Mouse (Mus musculus) ovary, postnatal 36 days (tissue): ENCODE measurements at regions not wholly inside any gene's neighbourhood (a gene's known extent, or its start where the extent isn't known, plus 50 kb on each side); places are given as distances from the start of the nearest gene placed in this dataset.
A peak's percentile ranks its signal among the peaks of the same experiment; 100 is the strongest.
"Not testable (repeated sequence)": the region's sequence is repeated elsewhere in the genome, so short reads cannot be mapped to it uniquely, and the experiment has no call there.

Source experiments
- DNase-seq: peaks from one replicate; pipeline ENCODE4 v3.0.0; 2022; ENCODE audit warnings: low spot score, mixed read lengths

GRCm38 (mm10) chr1:189584831-189585230, 103.1 kb downstream of the Cenpf start:
- DNase-seq, result peak; percentile 20

- no peak for DNase-seq
These were observed 106.5 kb downstream of the Cenpf start for GRCm38 (mm10) chr1:189581427-189581826.

- peak; percentile 49 for DNase-seq
These were observed 108.5 kb downstream of the Cenpf start for GRCm38 (mm10) chr1:189579358-189579757.

GRCm38 (mm10) chr1:189576311-189577002, 111.4 kb downstream of the Cenpf start:
- DNase-seq, result no peak

GRCm38 (mm10) chr1:189575525-189576240, 112.2 kb downstream of the Cenpf start:
- no peak for DNase-seq

GRCm38 (mm10) chr1:189566491-189566890, 121.4 kb downstream of the Cenpf start:
- no peak for DNase-seq

- no peak for DNase-seq
These were observed 126.1 kb downstream of the Cenpf start for GRCm38 (mm10) chr1:189561831-189562230.

GRCm38 (mm10) chr1:189560576-189560975, 127.3 kb downstream of the Cenpf start:
- no peak for DNase-seq

GRCm38 (mm10) chr1:189550851-189551250, 137.0 kb downstream of the Cenpf start:
- DNase-seq, result no peak

- no peak for DNase-seq
These were observed 130.8 kb upstream of the Kcnk2 start for GRCm38 (mm10) chr1:189532834-189533233.

- DNase-seq, result no peak
These were observed 124.3 kb upstream of the Kcnk2 start for GRCm38 (mm10) chr1:189526329-189526728.

GRCm38 (mm10) chr1:189515476-189515875, 113.4 kb upstream of the Kcnk2 start:
- no peak for DNase-seq

- no peak for DNase-seq
These were observed 111.3 kb upstream of the Kcnk2 start for GRCm38 (mm10) chr1:189513358-189513757.

GRCm38 (mm10) chr1:189507301-189507700, 105.2 kb upstream of the Kcnk2 start:
- not testable (repeated sequence) for DNase-seq

GRCm38 (mm10) chr1:189499703-189500102, 97.6 kb upstream of the Kcnk2 start:
- no peak for DNase-seq

- DNase-seq, result no peak
These were observed 97.1 kb upstream of the Kcnk2 start for GRCm38 (mm10) chr1:189499141-189499540.

- no peak for DNase-seq
These were observed 95.0 kb upstream of the Kcnk2 start for GRCm38 (mm10) chr1:189497031-189497430.

- DNase-seq, result peak; percentile 32
These were observed 93.5 kb upstream of the Kcnk2 start for GRCm38 (mm10) chr1:189495386-189496150.

GRCm38 (mm10) chr1:189494896-189495295, 92.8 kb upstream of the Kcnk2 start:
- DNase-seq, result peak; percentile 7

- DNase-seq, result no peak
These were observed 83.3 kb upstream of the Kcnk2 start for GRCm38 (mm10) chr1:189485336-189485735.

GRCm38 (mm10) chr1:189483331-189483730, 81.3 kb upstream of the Kcnk2 start:
- no peak for DNase-seq

GRCm38 (mm10) chr1:189478051-189478450, 76.0 kb upstream of the Kcnk2 start:
- no peak for DNase-seq

GRCm38 (mm10) chr1:189476796-189477195, 74.7 kb upstream of the Kcnk2 start:
- no peak for DNase-seq
